Mouse (Mus musculus): ENCODE measurements around the gene Pkm. TPM values are rescaled to one million over a fixed set of nuclear protein-coding genes. Genes with fewer than 3 reads are reported as not detected.

Pkm gene
- polyA plus RNA-seq, 1 experiment from 2014 or later: 1,555 TPM

DNA sequence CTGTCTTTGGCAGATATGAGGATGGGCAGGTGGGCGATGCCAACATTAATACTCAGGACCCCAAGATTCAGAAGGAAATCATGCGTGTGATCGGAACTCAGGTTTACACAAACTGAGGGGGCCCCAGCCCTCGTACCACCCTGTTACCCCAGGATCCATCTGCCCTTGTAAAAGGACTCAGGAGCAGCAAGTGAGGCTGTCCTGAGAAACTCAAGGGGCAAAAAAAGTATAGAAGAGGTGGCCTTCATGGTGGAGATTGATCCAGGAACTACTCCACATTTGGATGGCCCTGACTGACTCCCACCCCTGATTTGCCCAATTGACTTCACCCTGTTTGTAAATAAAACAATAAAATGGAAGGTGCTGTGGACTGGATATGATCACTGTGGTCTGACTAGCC is 6.3 kb upstream of the Pkm start:
- WGBS (ENCODE audit: insufficient replicate concordance): 92% methylated on average over 4 of the region's 4 CpGs
- no peak overlapping the region for H3K27ac ChIP-seq (ENCODE audit: low read depth, low read length)
- H3K4me3 ChIP-seq (ENCODE audit: low read depth, low read length): no peak overlapping the region
- no peaks in the 10 kb centered on the region for H3K9me3 ChIP-seq (replicated peaks; ENCODE audit: control insufficient read depth, low read length)
- H3K9ac ChIP-seq (ENCODE audit: low read depth, low read length): no peak overlapping the region
- no peak for ATAC-seq (replicated peaks; ENCODE audit: insufficient number of reproducible peaks, low FRiP score, low TSS enrichment)
- H3K36me3 ChIP-seq (ENCODE audit: control insufficient read depth, insufficient read depth, low read length): peaks cover 7% of the 10 kb centered on the region
- no peak overlapping the region for H3K4me2 ChIP-seq
- H3K4me1 ChIP-seq (ENCODE audit: control insufficient read depth, insufficient read depth, low read length): no peaks in the 10 kb centered on the region
- no peaks in the 10 kb centered on the region for H3K27me3 ChIP-seq (ENCODE audit: control insufficient read depth, insufficient read depth, low read length)

DNA sequence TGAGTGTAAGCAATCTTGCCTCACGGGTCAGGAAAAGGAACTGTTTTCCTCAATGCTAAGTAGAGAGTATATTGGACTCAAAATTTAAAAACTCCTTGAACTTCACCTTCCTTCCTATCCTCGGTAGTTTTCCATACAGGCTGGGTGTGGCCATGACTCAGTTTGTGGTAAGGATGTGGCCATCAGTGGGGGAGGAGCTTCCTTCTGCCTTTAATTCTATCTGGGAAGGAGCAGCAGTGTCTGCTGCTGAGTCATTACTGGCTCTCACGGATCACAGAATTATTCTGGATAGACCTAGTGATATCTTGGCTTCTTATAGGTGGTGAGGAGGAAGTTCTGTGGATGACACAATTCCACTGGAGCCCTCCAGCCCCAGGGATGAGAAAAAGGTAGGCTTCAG is 2.8 kb upstream of the Pkm start:
- WGBS (ENCODE audit: insufficient replicate concordance): 16% methylated on average over 3 of the region's 3 CpGs

DNA sequence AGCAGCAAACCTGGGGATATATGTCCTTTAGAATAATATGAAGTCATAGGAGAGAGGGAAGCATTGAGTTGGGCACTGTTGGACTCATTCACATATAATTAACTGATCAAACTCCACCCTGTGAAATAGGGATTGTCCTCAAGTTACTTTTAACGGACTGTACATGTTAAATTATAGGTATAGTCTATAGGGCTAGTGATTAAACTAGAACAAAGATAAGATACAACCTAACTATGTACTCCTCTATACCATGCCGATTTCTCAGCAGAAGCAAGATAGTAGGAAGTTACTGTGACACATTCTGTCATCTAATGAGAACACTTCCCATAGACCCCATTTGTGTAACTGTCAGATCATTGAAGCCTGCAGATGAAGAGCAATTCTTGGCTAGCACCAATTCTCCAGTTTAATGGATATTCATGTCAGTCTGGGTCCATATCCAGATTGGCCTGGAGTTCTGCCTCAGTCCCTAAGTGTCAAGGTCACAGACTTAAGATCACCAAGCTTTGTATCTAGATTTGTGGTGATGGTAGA is 1.7 kb upstream of the Pkm start:
- no peaks in the 10 kb centered on the region for H3K27me3 ChIP-seq (ENCODE audit: control insufficient read depth, insufficient read depth, low read length)
- ATAC-seq (replicated peaks; ENCODE audit: insufficient number of reproducible peaks, low FRiP score, low TSS enrichment): no peak
- WGBS (ENCODE audit: insufficient replicate concordance): 74% methylated on average over 2 of the region's 2 CpGs

More for the DNA sequence above, 2.8 kb upstream of the Pkm start:
- Histone ChIP-seq H3K4me3 (ENCODE audit: low read depth, low read length) (no peak overlapping the region), H3K4me2 (no peak overlapping the region), H3K4me1 (ENCODE audit: control insufficient read depth, insufficient read depth, low read length) (0 out of 2 replicates have a peak, but pooled peaks cover 2% of the 10 kb centered on the region), H3K27ac (ENCODE audit: low read depth, low read length) (no peak overlapping the region), H3K36me3 (ENCODE audit: control insufficient read depth, insufficient read depth, low read length) (peaks cover 7% of the 10 kb centered on the region), H3K27me3 (ENCODE audit: control insufficient read depth, insufficient read depth, low read length) (no peaks in the 10 kb centered on the region), H3K9ac (ENCODE audit: low read depth, low read length) (no peak overlapping the region), H3K9me3 (replicated peaks; ENCODE audit: control insufficient read depth, low read length) (no peaks in the 10 kb centered on the region)
- ATAC-seq (replicated peaks; ENCODE audit: insufficient number of reproducible peaks, low FRiP score, low TSS enrichment): no peak

DNA sequence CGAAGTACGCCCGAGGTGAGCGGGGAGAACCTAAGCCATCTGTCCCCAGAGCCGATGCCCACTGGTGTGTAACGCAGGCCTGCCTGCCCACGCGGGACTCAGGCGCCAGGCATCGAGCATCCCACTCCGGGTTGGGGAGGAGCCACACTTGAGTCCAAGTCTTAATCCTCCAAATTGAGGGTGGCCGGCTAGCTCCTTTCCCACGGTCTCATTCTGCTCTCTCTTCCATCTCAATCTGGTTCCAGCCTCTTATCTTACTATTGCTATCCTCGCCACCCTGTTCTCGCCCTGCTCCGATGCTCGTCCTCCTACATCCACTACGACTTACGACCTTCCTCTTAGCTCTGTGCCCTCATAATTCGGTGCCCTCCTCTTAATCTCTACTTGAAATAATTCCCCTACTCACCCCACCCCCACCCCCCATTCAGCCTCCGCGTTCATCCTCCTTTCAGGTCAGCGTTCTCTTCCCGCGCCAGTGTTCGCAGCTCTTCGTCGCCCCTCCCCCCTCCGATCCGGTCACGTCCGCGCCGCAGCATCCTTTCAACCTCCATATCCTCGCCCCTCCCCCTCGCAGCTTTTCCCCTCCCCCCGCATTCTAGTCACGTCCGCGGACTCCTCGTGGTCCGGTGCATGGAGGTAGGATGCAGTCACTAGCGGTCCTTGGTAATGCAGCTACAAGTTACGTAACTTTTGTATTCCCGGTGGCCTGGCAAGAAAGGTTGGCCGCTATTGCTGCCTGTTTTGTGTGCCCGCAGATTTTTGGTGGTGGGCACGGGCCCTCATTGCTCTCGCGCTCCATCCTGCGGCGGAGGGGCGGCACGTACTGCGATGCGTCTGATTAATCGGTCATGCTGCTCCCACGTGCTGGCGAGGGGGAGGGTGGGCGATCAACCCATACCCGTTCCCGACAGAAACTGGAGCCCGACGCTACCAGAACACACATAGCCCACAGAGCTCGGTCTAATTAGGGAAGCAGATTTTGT is 758 bp downstream of the Pkm start:
- Histone ChIP-seq H3K36me3 (ENCODE audit: control insufficient read depth, insufficient read depth, low read length) (peaks cover 4% of the 10 kb centered on the region; the same call in 1 of the 2 replicates), H3K27me3 (ENCODE audit: control insufficient read depth, insufficient read depth, low read length) (no peaks in the 10 kb centered on the region), H3K27ac (ENCODE audit: low read depth, low read length) (peak overlapping the region; percentile 98), H3K9ac (ENCODE audit: low read depth, low read length) (peak overlapping the region; percentile 89), H3K4me1 (ENCODE audit: control insufficient read depth, insufficient read depth, low read length) (peaks cover 34% of the 10 kb centered on the region), H3K9me3 (replicated peaks; ENCODE audit: control insufficient read depth, low read length) (no peaks in the 10 kb centered on the region), H3K4me3 (ENCODE audit: low read depth, low read length) (peak overlapping the region; percentile 95), H3K4me2 (peak overlapping the region; percentile 76)
- under 1% methylated on average over 65 of the region's 65 CpGs for WGBS (ENCODE audit: insufficient replicate concordance)
- ATAC-seq (replicated peaks; ENCODE audit: insufficient number of reproducible peaks, low FRiP score, low TSS enrichment): peak; percentile 18

More for the DNA sequence above, 1.7 kb upstream of the Pkm start:
- Histone ChIP-seq H3K4me2 (no peak overlapping the region), H3K9ac (ENCODE audit: low read depth, low read length) (no peak overlapping the region), H3K36me3 (ENCODE audit: control insufficient read depth, insufficient read depth, low read length) (0 out of 2 replicates have a peak, but pooled peaks cover under 1% of the 10 kb centered on the region), H3K27ac (ENCODE audit: low read depth, low read length) (no peak overlapping the region), H3K9me3 (replicated peaks; ENCODE audit: control insufficient read depth, low read length) (no peaks in the 10 kb centered on the region), H3K4me3 (ENCODE audit: low read depth, low read length) (no peak overlapping the region), H3K4me1 (ENCODE audit: control insufficient read depth, insufficient read depth, low read length) (peaks cover 10% of the 10 kb centered on the region)

DNA sequence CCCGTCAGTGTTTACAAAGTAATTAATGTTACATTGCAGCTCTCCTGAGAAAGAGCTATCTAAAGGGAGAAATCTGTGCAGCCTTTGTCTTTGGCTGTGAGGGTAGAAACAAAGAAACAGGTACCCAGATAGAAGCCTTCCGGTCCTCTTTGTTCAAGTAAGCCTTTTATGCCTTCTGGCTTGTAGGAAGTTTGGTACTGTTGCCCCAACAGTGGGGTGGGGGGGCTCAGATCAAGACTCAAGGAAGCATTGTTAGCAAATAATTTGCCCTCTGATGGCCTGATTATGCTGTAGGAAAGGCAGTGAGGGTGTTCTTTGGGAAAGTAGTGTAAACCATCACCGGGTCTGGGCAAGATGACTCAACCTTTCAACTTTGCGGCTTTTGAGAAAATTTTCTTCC is 2.0 kb downstream of the Pkm start:
- peak overlapping the region; percentile 89 for H3K9ac ChIP-seq (ENCODE audit: low read depth, low read length)
- peaks cover 46% of the 10 kb centered on the region for H3K4me1 ChIP-seq (ENCODE audit: control insufficient read depth, insufficient read depth, low read length)
- ATAC-seq (replicated peaks; ENCODE audit: insufficient number of reproducible peaks, low FRiP score, low TSS enrichment): no peak
- no peaks in the 10 kb centered on the region for H3K27me3 ChIP-seq (ENCODE audit: control insufficient read depth, insufficient read depth, low read length)
- 3% methylated on average over 4 of the region's 4 CpGs for WGBS (ENCODE audit: insufficient replicate concordance)
- peaks cover 6% of the 10 kb centered on the region; the same call in 1 of the 2 replicates for H3K36me3 ChIP-seq (ENCODE audit: control insufficient read depth, insufficient read depth, low read length)
- H3K9me3 ChIP-seq (replicated peaks; ENCODE audit: control insufficient read depth, low read length): no peaks in the 10 kb centered on the region
- peak overlapping the region; percentile 98 for H3K27ac ChIP-seq (ENCODE audit: low read depth, low read length)
- H3K4me3 ChIP-seq (ENCODE audit: low read depth, low read length): peak overlapping the region; percentile 95
- peak overlapping the region; percentile 76 for H3K4me2 ChIP-seq

DNA sequence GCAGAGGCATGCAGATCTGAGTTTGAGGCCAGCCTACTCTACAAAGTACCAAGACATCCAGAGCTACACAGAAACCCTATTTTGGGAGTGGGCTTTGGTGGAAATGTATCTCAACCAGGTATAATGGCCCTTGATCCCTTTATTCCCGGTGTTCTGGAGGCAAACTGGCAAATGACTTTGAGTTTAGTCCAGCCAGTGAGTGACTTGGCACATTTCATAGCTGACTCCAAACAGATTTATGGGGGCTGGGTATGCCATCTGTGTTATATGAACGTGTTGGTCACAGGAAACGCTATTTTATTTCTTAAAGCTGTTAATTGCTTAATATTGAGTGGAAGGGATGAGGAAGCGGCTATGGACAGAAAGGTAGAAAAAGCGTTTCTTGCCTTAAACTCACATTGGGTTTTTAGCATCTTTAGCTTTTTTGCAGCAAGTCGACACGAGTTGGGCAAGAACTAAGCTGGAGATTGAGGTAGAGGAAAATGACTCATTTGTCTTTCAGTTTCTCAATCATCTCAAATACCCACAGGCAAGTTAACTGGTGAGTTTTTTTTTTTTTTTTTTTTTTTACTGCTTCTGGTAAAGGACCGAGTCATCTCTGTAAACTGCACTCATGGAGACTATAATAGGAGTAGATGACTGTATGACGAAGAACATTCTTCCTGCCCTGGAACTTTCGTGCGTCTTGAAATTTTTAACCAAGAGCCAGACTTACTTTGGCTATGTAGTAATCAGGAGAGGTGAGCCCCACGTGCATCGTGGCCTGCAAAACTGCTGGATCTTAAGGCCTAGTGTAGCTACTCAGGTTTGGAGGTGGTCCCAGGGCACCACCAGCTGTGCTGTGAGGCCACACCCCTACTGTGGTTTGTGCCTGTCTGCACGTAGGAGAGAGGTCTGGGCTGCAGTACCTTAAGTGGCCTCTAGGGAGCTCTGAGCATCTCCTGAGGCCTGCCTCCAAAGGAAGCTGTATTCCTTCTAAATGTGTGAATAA is 3.2 kb downstream of the Pkm start:
- H3K27me3 ChIP-seq (ENCODE audit: control insufficient read depth, insufficient read depth, low read length): no peaks in the 10 kb centered on the region
- peak overlapping the region; percentile 95 for H3K4me3 ChIP-seq (ENCODE audit: low read depth, low read length)
- WGBS (ENCODE audit: insufficient replicate concordance): 26% methylated on average over 14 of the region's 14 CpGs
- no peak; the same call in 1 of the 2 replicates for ATAC-seq (replicated peaks; ENCODE audit: insufficient number of reproducible peaks, low FRiP score, low TSS enrichment)
- peak overlapping the region; percentile 61 for H3K9ac ChIP-seq (ENCODE audit: low read depth, low read length)
- peak overlapping the region; percentile 76 for H3K4me2 ChIP-seq
- H3K27ac ChIP-seq (ENCODE audit: low read depth, low read length): peak overlapping the region; percentile 98
- H3K36me3 ChIP-seq (ENCODE audit: control insufficient read depth, insufficient read depth, low read length): peaks cover 8% of the 10 kb centered on the region; the same call in 1 of the 2 replicates
- H3K9me3 ChIP-seq (replicated peaks; ENCODE audit: control insufficient read depth, low read length): no peaks in the 10 kb centered on the region
- H3K4me1 ChIP-seq (ENCODE audit: control insufficient read depth, insufficient read depth, low read length): peaks cover 58% of the 10 kb centered on the region

DNA sequence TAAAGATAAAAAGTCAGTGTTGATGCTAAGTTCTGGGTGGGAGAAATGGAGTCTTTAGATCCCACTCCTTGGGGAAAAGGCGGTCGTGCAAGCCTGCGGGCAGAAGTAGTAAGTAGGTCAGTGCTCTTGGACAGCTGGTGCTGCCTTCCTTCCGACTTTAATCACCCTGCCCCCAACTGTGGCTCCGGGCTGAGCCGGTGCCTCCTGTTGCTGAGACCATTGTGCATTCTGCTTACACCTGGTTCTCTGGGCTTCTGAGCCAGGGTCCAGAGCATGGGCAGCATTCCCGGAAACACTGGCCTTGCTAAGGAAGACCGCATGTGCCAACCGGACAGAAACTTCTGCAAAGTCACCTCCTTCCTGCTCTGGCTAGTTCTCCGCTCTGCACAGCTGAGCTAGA is 4.3 kb downstream of the Pkm start:
- peak overlapping the region; percentile 76 for H3K4me2 ChIP-seq
- peaks cover 13% of the 10 kb centered on the region for H3K36me3 ChIP-seq (ENCODE audit: control insufficient read depth, insufficient read depth, low read length)
- no peaks in the 10 kb centered on the region for H3K9me3 ChIP-seq (replicated peaks; ENCODE audit: control insufficient read depth, low read length)
- H3K4me1 ChIP-seq (ENCODE audit: control insufficient read depth, insufficient read depth, low read length): peaks cover 58% of the 10 kb centered on the region
- no peak for ATAC-seq (replicated peaks; ENCODE audit: insufficient number of reproducible peaks, low FRiP score, low TSS enrichment)
- no peaks in the 10 kb centered on the region for H3K27me3 ChIP-seq (ENCODE audit: control insufficient read depth, insufficient read depth, low read length)
- peak overlapping the region; percentile 98 for H3K27ac ChIP-seq (ENCODE audit: low read depth, low read length)
- H3K4me3 ChIP-seq (ENCODE audit: low read depth, low read length): peak overlapping the region; percentile 95
- 60% methylated on average over 10 of the region's 10 CpGs for WGBS (ENCODE audit: insufficient replicate concordance)
- peak overlapping the region; percentile 61 for H3K9ac ChIP-seq (ENCODE audit: low read depth, low read length)

Data from heart, embryonic 11.5 days (tissue).